Mouse (Mus musculus) heart, embryonic 16.5 days (tissue): ENCODE measurements at regions not wholly inside any gene's neighbourhood (a gene's known extent, or its start where the extent isn't known, plus 50 kb on each side); places are given as distances from the start of the nearest gene placed in this dataset.

Experiments
- ATAC-seq: fragments of 200-750 bp; cut with Nextera tagmentation; replicated peaks from 2 replicates; pipeline ENCODE4 v1.8.0; 2017; ENCODE audit warnings: moderate number of reproducible peaks; ENCODE audit not compliant: insufficient read depth, low FRiP score; ENCODE audit errors: extremely low read depth
- H3K27ac ChIP-seq: fragments of 300-500 bp; sonication (generic); 2 replicates; pipeline ENCODE4 v1.5.1; 2014; ENCODE audit warnings: mild to moderate bottlenecking, low read length, control low read depth, moderate library complexity
- H3K27me3 ChIP-seq: fragments of 300-500 bp; sonication (generic); 2 replicates; pipeline ENCODE4 v1.6.1; 2014; ENCODE audit warnings: low read length, mixed read lengths; ENCODE audit not compliant: control insufficient read depth, insufficient read depth
- H3K36me3 ChIP-seq: fragments of 300-500 bp; sonication (generic); 2 replicates; pipeline ENCODE4 v1.6.1; 2014; ENCODE audit not compliant: control insufficient read depth, insufficient read depth
- H3K4me1 ChIP-seq: fragments of 300-500 bp; sonication (generic); 2 replicates; pipeline ENCODE4 v1.6.1; 2014; ENCODE audit warnings: low read length, mixed read lengths; ENCODE audit not compliant: control insufficient read depth, insufficient read depth
- H3K4me2 ChIP-seq: fragments of 300-500 bp; sonication (generic); 2 replicates; pipeline ENCODE4 v1.6.1; 2014; ENCODE audit warnings: low read depth, mild to moderate bottlenecking, control low read depth, low read length
- H3K4me3 ChIP-seq: fragments of 300-500 bp; sonication (generic); 2 replicates; pipeline ENCODE4 v1.5.1; 2014; ENCODE audit warnings: mild to moderate bottlenecking, control low read depth, low read length
- H3K9ac ChIP-seq: fragments of 300-500 bp; sonication (generic); 2 replicates; pipeline ENCODE4 v1.6.1; 2014; ENCODE audit warnings: low read length, control low read depth
- H3K9me3 ChIP-seq: fragments of 300-500 bp; sonication (generic); replicated peaks from 2 replicates; pipeline ENCODE4 v1.6.1; 2016; ENCODE audit warnings: low read length; ENCODE audit not compliant: control insufficient read depth
- WGBS: fragments of 180-500 bp; shearing (Covaris S2); extraction: QIAGEN DNeasy Blood & Tissue Kit; methylation state at CpG from one replicate; pipeline ENCODE4 v1.1.7; 2014; 5-methylcytosine and 5-hydroxymethylcytosine counted together

- no peak overlapping the region for H3K4me2 ChIP-seq
- no peak overlapping the region for H3K9ac ChIP-seq
- H3K4me1 ChIP-seq, result no peaks in the 10 kb centered on the region
- 66% methylated on average over 4 of the region's 4 CpGs for WGBS
- H3K9me3 ChIP-seq, result peaks cover 22% of the 10 kb centered on the region
- peaks cover 2% of the 10 kb centered on the region; the same call in 1 of the 2 replicates for H3K36me3 ChIP-seq
- ATAC-seq, result no peak
- H3K27me3 ChIP-seq, result no peaks in the 10 kb centered on the region
- H3K4me3 ChIP-seq, result no peak overlapping the region
- no peak overlapping the region for H3K27ac ChIP-seq
Observed at GRCm38 (mm10) chr3:21512081-21512480, 564.4 kb upstream of the Tbl1xr1 start.

GRCm38 (mm10) chr3:21524426-21524937 is 552.0 kb upstream of the Tbl1xr1 start:
- H3K27me3 ChIP-seq, result no peaks in the 10 kb centered on the region
- no peak overlapping the region for H3K9ac ChIP-seq
- no peak overlapping the region for H3K27ac ChIP-seq
- 41% methylated on average over 1 of the region's 1 CpGs for whole genome bisulfite sequencing
- 0 out of 2 replicates have a peak, but pooled peaks cover 3% of the 10 kb centered on the region for H3K9me3 ChIP-seq
- H3K4me2 ChIP-seq, result no peak overlapping the region
- ATAC-seq, result peak; percentile 45; the same call in 1 of the 2 replicates
- H3K4me1 ChIP-seq, result no peaks in the 10 kb centered on the region
- H3K4me3 ChIP-seq, result no peak overlapping the region
- H3K36me3 ChIP-seq, result no peaks in the 10 kb centered on the region

- Histone ChIP-seq H3K36me3 (no peaks in the 10 kb centered on the region), H3K4me1 (no peaks in the 10 kb centered on the region), H3K9ac (no peak overlapping the region), H3K9me3 (no peaks in the 10 kb centered on the region), H3K27ac (peak overlapping the region; percentile 12; the same call in 1 of the 2 replicates), H3K4me2 (no peak overlapping the region), H3K27me3 (no peaks in the 10 kb centered on the region), H3K4me3 (no peak overlapping the region)
- ATAC-seq, result peak; percentile 65; the same call in 1 of the 2 replicates
- 46% methylated on average over 5 of the region's 5 CpGs for WGBS
Observed at GRCm38 (mm10) chr3:21530862-21531261, 545.6 kb upstream of the Tbl1xr1 start.

- Histone ChIP-seq H3K27me3 (no peaks in the 10 kb centered on the region), H3K27ac (no peak overlapping the region), H3K9me3 (no peaks in the 10 kb centered on the region), H3K4me1 (0 out of 2 replicates have a peak, but pooled peaks cover 4% of the 10 kb centered on the region), H3K36me3 (no peaks in the 10 kb centered on the region), H3K9ac (no peak overlapping the region), H3K4me2 (no peak overlapping the region), H3K4me3 (no peak overlapping the region)
- no peak for ATAC-seq
- WGBS, result 61% methylated on average over 2 of the region's 2 CpGs
Observed at GRCm38 (mm10) chr3:21539138-21539537, 537.3 kb upstream of the Tbl1xr1 start.

- Histone ChIP-seq H3K4me2 (no peak overlapping the region), H3K9ac (no peak overlapping the region), H3K27me3 (no peaks in the 10 kb centered on the region), H3K36me3 (no peaks in the 10 kb centered on the region), H3K4me3 (no peak overlapping the region), H3K4me1 (peaks cover 6% of the 10 kb centered on the region), H3K27ac (no peak overlapping the region), H3K9me3 (no peaks in the 10 kb centered on the region)
- WGBS, result 12% methylated on average over 2 of the region's 2 CpGs
- no peak for ATAC-seq
Observed at GRCm38 (mm10) chr3:21544456-21544855, 532.0 kb upstream of the Tbl1xr1 start.

- Histone ChIP-seq H3K27ac (no peak overlapping the region), H3K4me1 (peaks cover 9% of the 10 kb centered on the region), H3K36me3 (no peaks in the 10 kb centered on the region), H3K9me3 (no peaks in the 10 kb centered on the region), H3K4me3 (no peak overlapping the region), H3K27me3 (no peaks in the 10 kb centered on the region), H3K4me2 (no peak overlapping the region), H3K9ac (no peak overlapping the region)
- 54% methylated on average over 5 of the region's 5 CpGs for WGBS
- ATAC-seq, result no peak
Observed at GRCm38 (mm10) chr3:21545156-21545893, 531.1 kb upstream of the Tbl1xr1 start.

- Histone ChIP-seq H3K4me2 (no peak overlapping the region), H3K9me3 (no peaks in the 10 kb centered on the region), H3K4me3 (no peak overlapping the region), H3K4me1 (peaks cover 9% of the 10 kb centered on the region), H3K9ac (no peak overlapping the region), H3K36me3 (no peaks in the 10 kb centered on the region), H3K27me3 (no peaks in the 10 kb centered on the region), H3K27ac (no peak overlapping the region)
- 53% methylated on average over 2 of the region's 2 CpGs for WGBS
- ATAC-seq, result no peak
Observed at GRCm38 (mm10) chr3:21546411-21546810, 530.0 kb upstream of the Tbl1xr1 start.

GRCm38 (mm10) chr3:21549671-21550070 is 526.8 kb upstream of the Tbl1xr1 start:
- Histone ChIP-seq H3K36me3 (no peaks in the 10 kb centered on the region), H3K9ac (no peak overlapping the region), H3K27me3 (no peaks in the 10 kb centered on the region), H3K4me3 (no peak overlapping the region), H3K9me3 (no peaks in the 10 kb centered on the region), H3K4me1 (peaks cover 14% of the 10 kb centered on the region), H3K4me2 (no peak overlapping the region), H3K27ac (no peak overlapping the region)
- WGBS, result 21% methylated on average over 4 of the region's 4 CpGs
- ATAC-seq, result no peak

- peaks cover 14% of the 10 kb centered on the region for H3K4me1 ChIP-seq
- 54% methylated on average over 3 of the region's 3 CpGs for WGBS
- no peaks in the 10 kb centered on the region for H3K27me3 ChIP-seq
- no peak overlapping the region for H3K9ac ChIP-seq
- ATAC-seq, result no peak
- no peak overlapping the region for H3K4me3 ChIP-seq
- H3K9me3 ChIP-seq, result no peaks in the 10 kb centered on the region
- no peak overlapping the region for H3K27ac ChIP-seq
- no peaks in the 10 kb centered on the region for H3K36me3 ChIP-seq
- H3K4me2 ChIP-seq, result no peak overlapping the region
Observed at GRCm38 (mm10) chr3:21553159-21553758, 523.2 kb upstream of the Tbl1xr1 start.
